In genomic region chr19:55768246-55768645, GRCm38 (mm10) we compare ENCODE assay signal across 14 mouse cellular contexts. TPM values are rescaled to one million over a fixed set of nuclear protein-coding genes. Genes with fewer than 3 reads are reported as not detected.
DNase-seq lines count a peak whose midpoint lies in the region; ATAC-seq and TF ChIP-seq lines count a peak whose summit lies in the region.
"Had no signal": no experiment of that assay in that cellular context is flagged by ENCODE, and none has a peak within 500 bp of the region (broad histone marks: within the 10 kb centered on the region; RNA-seq: fewer than 3 reads in every experiment).

No protein-coding gene starts in this region.

- no peaks in the 10 kb centered on the region for H3K27me3 ChIP-seq in heart, postnatal 0 days (ENCODE audit: control insufficient read depth, insufficient read depth, low read length)
- H3K27me3 ChIP-seq in myocyte (ENCODE audit: control insufficient read depth, insufficient read depth, insufficient read length) = no peaks in the 10 kb centered on the region
- no peaks in the 10 kb centered on the region for H3K27me3 ChIP-seq in hindbrain, embryonic 16.5 days (replicated peaks; ENCODE audit: control insufficient read depth, insufficient read depth, low read length)

- no peak for TF ChIP-seq POLR2A in myocyte (IDR thresholded peaks at IDR 0.05; ENCODE audit: insufficient read length, low read depth)

- H3K79me2 ChIP-seq in myocyte (ENCODE audit: control insufficient read depth, insufficient read depth) = peaks cover 43% of the 10 kb centered on the region

- H3K27ac ChIP-seq in heart, postnatal 0 days (ENCODE audit: low read depth) = no peak overlapping the region
- no peak overlapping the region for H3K27ac ChIP-seq in hindbrain, embryonic 16.5 days (ENCODE audit: low read depth, low read length)
- H3K27ac ChIP-seq: liver, embryonic 14.5 days had no signal

- DNase-seq in heart, postnatal 0 days (ENCODE audit: low spot score) = no peak
- DNase-seq in heart, postnatal 14 days = no peak
- DNase-seq in A20 (ENCODE audit: low read depth, low spot score) = peak; percentile 37
- peak; percentile 29 for DNase-seq in CD4-positive, CD25-positive, alpha-beta regulatory T cell, adult 2 months (ENCODE audit: low read depth, low spot score)
- no peak for DNase-seq in lung, postnatal 14 days
- DNase-seq: adrenal gland, postnatal 14 days; cerebellum, postnatal 10 days; forebrain, postnatal 0 days; kidney, adult 18-20 months; layer of hippocampus, adult 9-11 months had no signal

- intact Hi-C loops in heart, postnatal 14 days (cut with DNase I) = no loop called here

- H3K36me3 ChIP-seq in heart, postnatal 0 days (replicated peaks; ENCODE audit: control insufficient read depth, insufficient read depth, low read length) = no peaks in the 10 kb centered on the region
- no peaks in the 10 kb centered on the region for H3K36me3 ChIP-seq in myocyte (ENCODE audit: control insufficient read depth, insufficient read depth)
- no peaks in the 10 kb centered on the region for H3K36me3 ChIP-seq in hindbrain, embryonic 16.5 days (ENCODE audit: control insufficient read depth, insufficient read depth, low read length)
- H3K36me3 ChIP-seq: G1E had no signal

- H3K4me1 ChIP-seq in heart, postnatal 0 days (ENCODE audit: control insufficient read depth, insufficient read depth) = peaks cover 23% of the 10 kb centered on the region
- peaks cover 3% of the 10 kb centered on the region; the same call in 1 of the 2 replicates for H3K4me1 ChIP-seq in hindbrain, embryonic 16.5 days (ENCODE audit: control insufficient read depth, insufficient read depth, low read depth, low read length)

- no peak overlapping the region for H3K9ac ChIP-seq in heart, postnatal 0 days (replicated peaks; ENCODE audit: low read depth, low read length)
- no peak overlapping the region for H3K9ac ChIP-seq in hindbrain, embryonic 16.5 days (ENCODE audit: low read depth, low read length)
- H3K9ac ChIP-seq: forebrain, postnatal 0 days; liver, embryonic 14.5 days had no signal

- no peak for TF ChIP-seq EP300 in heart, postnatal 0 days (IDR thresholded peaks at IDR 0.05; ENCODE audit: low read depth)

- TF ChIP-seq CTCF in heart, postnatal 0 days (IDR thresholded peaks at IDR 0.05; ENCODE audit: low read depth) = no peak

- 46% methylated on average over 11 of the region's 11 CpGs for WGBS in heart, postnatal 0 days
- WGBS in hindbrain, embryonic 16.5 days = 66% methylated on average over 11 of the region's 11 CpGs

- no peak for ATAC-seq in heart, postnatal 0 days (ENCODE audit: insufficient read depth, low read depth)
- no peak for ATAC-seq in hindbrain, embryonic 16.5 days
- ATAC-seq: forebrain, postnatal 0 days had no signal

- no peaks in the 10 kb centered on the region for H3K9me3 ChIP-seq in heart, postnatal 0 days (replicated peaks; ENCODE audit: control insufficient read depth, low read length)
- no peaks in the 10 kb centered on the region for H3K9me3 ChIP-seq in hindbrain, embryonic 16.5 days (ENCODE audit: control insufficient read depth, low read length)
- H3K9me3 ChIP-seq: G1E had no signal

- no peak overlapping the region for H3K4me3 ChIP-seq in heart, postnatal 0 days (ENCODE audit: low read depth, low read length)
- peak overlapping the region; percentile 12 for H3K4me3 ChIP-seq in myocyte
- no peak overlapping the region for H3K4me3 ChIP-seq in hindbrain, embryonic 16.5 days (ENCODE audit: low read length)

- 0 out of 2 replicates have a peak overlapping the region, but pooled peaks have one; percentile 2 for H3K4me2 ChIP-seq in heart, postnatal 0 days (ENCODE audit: low read depth, low read length)
- peak overlapping the region; percentile 99 for H3K4me2 ChIP-seq in myocyte (ENCODE audit: low read depth)
- no peak overlapping the region for H3K4me2 ChIP-seq in hindbrain, embryonic 16.5 days (ENCODE audit: low read length)

- no peak overlapping the region for H3ac ChIP-seq in myocyte (ENCODE audit: control insufficient read depth, insufficient read length)

TF ChIP-seq in myocyte, 11 proteins besides CTCF, POLR2A, EP300 and RAD21:
- TF ChIP-seq POLR2AphosphoS2 (IDR thresholded peaks at IDR 0.05; ENCODE audit: insufficient read length, low read depth) (no peak), MAX (IDR thresholded peaks at IDR 0.05; ENCODE audit: low read depth) (no peak), TCF3 (IDR thresholded peaks at IDR 0.05; ENCODE audit: insufficient read length, low read depth) (peak; percentile 32), MYOG (IDR thresholded peaks at IDR 0.05; ENCODE audit: control insufficient read depth in 1 of 3, insufficient read depth in 1 of 3, insufficient read length in 2 of 3, low read depth in 2 of 3) (peak in 2 of 3 experiments; percentile 74 to 89), MYOD1 (IDR thresholded peaks at IDR 0.05; ENCODE audit: control insufficient read depth in 1 of 3, insufficient read length in 2 of 3, low read depth in 2 of 3) (peak; percentile 80 to 93 (median 88)), TCF12 (IDR thresholded peaks at IDR 0.05; ENCODE audit: insufficient read depth, poor library complexity, severe bottlenecking) (peak; percentile 54), REST (IDR thresholded peaks at IDR 0.05; ENCODE audit: insufficient read depth, insufficient read length) (no peak)
TF ChIP-seq in myocyte: peak in this region for 4.

RNA-seq across cellular contexts. Expression of gene Tcf7l2, which starts 26.6 kb away (rescaled TPM):
- total RNA-seq in heart, postnatal 0 days (2014; rRNA removed; ENCODE audit: low replicate concordance) = 2.9 and 3.0 TPM in 2 replicates
- polyA plus RNA-seq in heart, postnatal 0 days (2015; fragmentation: Nextera tagmentation; extraction: Ambion mirVana) = 38.6 and 42.5 TPM in 2 replicates
- total RNA-seq in heart, postnatal 14 days (2021) = 10 to 100 TPM; 15.7 to 22.7 TPM
- polyA plus RNA-seq in myocyte (2012; fragmentation: generic; extraction: Trizol) = 5.4 TPM
- 27.0 and 38.2 TPM in 2 replicates for polyA plus RNA-seq in hindbrain, embryonic 16.5 days (2015; fragmentation: Nextera tagmentation; extraction: Ambion mirVana)

Comparison
In these comparisons a context has a peak if more than half of its experiments do, and no peak if none do; other contexts are left out.
1. DNase-seq: peak in A20 (single experiment) and CD4-positive, CD25-positive, alpha-beta regulatory T cell, adult 2 months (single experiment); none in heart, postnatal 0 days (single experiment), heart, postnatal 14 days (0 of 2) and lung, postnatal 14 days (single experiment).